Mouse (Mus musculus) heart, postnatal 4 days (tissue): ENCODE measurements around the gene Dnajc3. TPM values are rescaled to one million over a fixed set of nuclear protein-coding genes. Genes with fewer than 3 reads are reported as not detected.
"Not testable (repeated sequence)": the region's sequence is repeated elsewhere in the genome, so short reads cannot be mapped to it uniquely, and the experiment has no call there.

Experiments
- DNase-seq: peaks from one replicate; pipeline ENCODE4 v3.0.0; 2021
- total RNA-seq, 2 experiments: library from RNA; stranded (reverse); gene quantifications; 2 replicates each; pipeline ENCODE4 v1.2.3; 2021

Gene Dnajc3
- total RNA-seq, 2 experiments from 2014 or later = 28.1 to 28.4 TPM

GRCm38 (mm10) chr14:118931181-118931580 lies 6.6 kb upstream of the Dnajc3 start:
- DNase-seq = no peak

- no peak for DNase-seq
Observed at GRCm38 (mm10) chr14:118932956-118933355, 4.8 kb upstream of the Dnajc3 start.

- no peak for DNase-seq
Observed at GRCm38 (mm10) chr14:118934686-118935085, 3.1 kb upstream of the Dnajc3 start.

GRCm38 (mm10) chr14:118936236-118936635 lies 1.5 kb upstream of the Dnajc3 start:
- DNase-seq = no peak

GRCm38 (mm10) chr14:118936952-118937351 lies 824 bp upstream of the Dnajc3 start:
- no peak for DNase-seq

GRCm38 (mm10) chr14:118938551-118938950 lies 775 bp downstream of the Dnajc3 start:
- DNase-seq = peak; percentile 42

- no peak for DNase-seq
Observed at GRCm38 (mm10) chr14:118940796-118941495, 3.2 kb downstream of the Dnajc3 start.

- DNase-seq = no peak
Observed at GRCm38 (mm10) chr14:118942076-118942475, 4.3 kb downstream of the Dnajc3 start.

GRCm38 (mm10) chr14:118944702-118945101 lies 6.9 kb downstream of the Dnajc3 start:
- no peak for DNase-seq

- DNase-seq = no peak
Observed at GRCm38 (mm10) chr14:118948841-118949240, 11.1 kb downstream of the Dnajc3 start.

- no peak for DNase-seq
Observed at GRCm38 (mm10) chr14:118951912-118952583, 14.3 kb downstream of the Dnajc3 start.

GRCm38 (mm10) chr14:118958010-118958409 lies 20.2 kb downstream of the Dnajc3 start:
- DNase-seq = no peak

- DNase-seq = no peak
Observed at GRCm38 (mm10) chr14:118965356-118966000, 27.7 kb downstream of the Dnajc3 start.

GRCm38 (mm10) chr14:118967646-118968045 lies 29.9 kb downstream of the Dnajc3 start:
- no peak for DNase-seq

- DNase-seq = no peak
Observed at GRCm38 (mm10) chr14:118972268-118972667, 34.5 kb downstream of the Dnajc3 start.

- DNase-seq = no peak
Observed at GRCm38 (mm10) chr14:118977136-118977816, 39.5 kb downstream of the Dnajc3 start.

- DNase-seq = no peak
Observed at GRCm38 (mm10) chr14:118979571-118980325, 42.0 kb downstream of the Dnajc3 start.

GRCm38 (mm10) chr14:118980358-118980757 lies 42.6 kb downstream of the Dnajc3 start:
- no peak for DNase-seq

GRCm38 (mm10) chr14:118980890-118981289 lies 43.1 kb downstream of the Dnajc3 start:
- DNase-seq = no peak

- not testable (repeated sequence) for DNase-seq
Observed at GRCm38 (mm10) chr14:118981711-118982428, 44.1 kb downstream of the Dnajc3 start.

GRCm38 (mm10) chr14:118982429-118983045 lies 44.8 kb downstream of the Dnajc3 start:
- DNase-seq = peak; percentile 28
